13 mouse cellular contexts compared by ENCODE assay signal in genomic region chr6:140768859-140769640, GRCm38 (mm10). TPM values are rescaled to one million over a fixed set of nuclear protein-coding genes. Genes with fewer than 3 reads are reported as not detected.
A peak's percentile ranks its signal among the peaks of the same experiment; 100 is the strongest.
DNase-seq lines count a peak whose midpoint lies in the region; ATAC-seq and TF ChIP-seq lines count a peak whose summit lies in the region.
"Had no signal": no experiment of that assay in that cellular context is flagged by ENCODE, and none has a peak within 500 bp of the region (broad histone marks: within the 10 kb centered on the region; RNA-seq: fewer than 3 reads in every experiment).

No protein-coding gene starts in this region.

- H3K4me3 ChIP-seq in forebrain, embryonic 15.5 days = no peak overlapping the region
- H3K4me3 ChIP-seq in midbrain, embryonic 13.5 days (replicated peaks) = no peak overlapping the region; the same call in 1 of the 2 replicates
- no peak overlapping the region for H3K4me3 ChIP-seq in liver, embryonic 12.5 days
- H3K4me3 ChIP-seq: liver, embryonic 15.5 days had no signal

- no peaks in the 10 kb centered on the region for H3K27me3 ChIP-seq in forebrain, embryonic 15.5 days
- H3K27me3 ChIP-seq in midbrain, embryonic 13.5 days = no peaks in the 10 kb centered on the region
- no peaks in the 10 kb centered on the region for H3K27me3 ChIP-seq in liver, embryonic 12.5 days (replicated peaks)
- H3K27me3 ChIP-seq: liver, embryonic 15.5 days had no signal

- TF ChIP-seq CTCF in brain, embryonic 14.5 days (IDR thresholded peaks at IDR 0.05; ENCODE audit: borderline replicate concordance, extremely low read depth, insufficient read depth, insufficient read length) = no peak

- WGBS in forebrain, embryonic 15.5 days = 34% methylated on average over 21 of the region's 21 CpGs
- WGBS in midbrain, embryonic 13.5 days = 22% methylated on average over 21 of the region's 21 CpGs
- 70% methylated on average over 21 of the region's 21 CpGs for WGBS in liver, embryonic 12.5 days (ENCODE audit: insufficient replicate concordance)

- H3K4me2 ChIP-seq in forebrain, embryonic 15.5 days (replicated peaks) = peak overlapping the region; percentile 11; the same call in 1 of the 2 replicates
- peak overlapping the region; percentile 39 for H3K4me2 ChIP-seq in midbrain, embryonic 13.5 days (replicated peaks)
- H3K4me2 ChIP-seq in liver, embryonic 12.5 days = no peak overlapping the region
- H3K4me2 ChIP-seq: liver, embryonic 15.5 days had no signal

- no peaks in the 10 kb centered on the region for H3K36me3 ChIP-seq in forebrain, embryonic 15.5 days
- H3K36me3 ChIP-seq in midbrain, embryonic 13.5 days = no peaks in the 10 kb centered on the region
- H3K36me3 ChIP-seq in liver, embryonic 12.5 days = no peaks in the 10 kb centered on the region
- H3K36me3 ChIP-seq: liver, embryonic 15.5 days had no signal

- ATAC-seq in forebrain, embryonic 15.5 days (replicated peaks) = peak; percentile 84
- ATAC-seq in midbrain, embryonic 13.5 days = peak; percentile 95
- ATAC-seq in liver, embryonic 12.5 days = no peak
- ATAC-seq in erythroid progenitor cell, adult 5-6 weeks (replicated peaks; ENCODE audit: low FRiP score, poor library complexity, severe bottlenecking) = no peak

- H3K4me1 ChIP-seq in forebrain, embryonic 15.5 days = peaks cover 9% of the 10 kb centered on the region; the same call in 1 of the 2 replicates
- peaks cover 15% of the 10 kb centered on the region for H3K4me1 ChIP-seq in midbrain, embryonic 13.5 days (replicated peaks)
- no peaks in the 10 kb centered on the region for H3K4me1 ChIP-seq in liver, embryonic 12.5 days
- H3K4me1 ChIP-seq: liver, embryonic 15.5 days had no signal

- H3K27ac ChIP-seq in forebrain, embryonic 15.5 days (replicated peaks) = peak overlapping the region; percentile 50
- peak overlapping the region; percentile 70; the same call in 1 of the 2 replicates for H3K27ac ChIP-seq in midbrain, embryonic 13.5 days
- no peak overlapping the region for H3K27ac ChIP-seq in liver, embryonic 12.5 days
- H3K27ac ChIP-seq: liver, embryonic 15.5 days had no signal

- DNase-seq in ES-CJ7 (ENCODE audit: low read depth, low spot score) = peak; percentile 22
- DNase-seq in brain, embryonic 14.5 days (ENCODE audit: low read depth) = peak; percentile 85
- DNase-seq in cerebellum, adult 8-10 months = no peak
- DNase-seq: heart, postnatal 10 days; spleen, adult 18-20 months; thymus, adult 18-20 months had no signal

- TF ChIP-seq POLR2A in brain, embryonic 14.5 days (IDR thresholded peaks at IDR 0.05; ENCODE audit: borderline replicate concordance, extremely low read depth, insufficient read depth, insufficient read length, poor library complexity, severe bottlenecking) = no peak

- no peak overlapping the region for H3K9ac ChIP-seq in forebrain, embryonic 15.5 days (replicated peaks)
- no peak overlapping the region; the same call in 1 of the 2 replicates for H3K9ac ChIP-seq in midbrain, embryonic 13.5 days (replicated peaks)
- H3K9ac ChIP-seq in liver, embryonic 12.5 days = no peak overlapping the region
- H3K9ac ChIP-seq: liver, embryonic 15.5 days had no signal

- H3K9me3 ChIP-seq in forebrain, embryonic 15.5 days = no peaks in the 10 kb centered on the region
- H3K9me3 ChIP-seq in midbrain, embryonic 13.5 days = no peaks in the 10 kb centered on the region
- no peaks in the 10 kb centered on the region for H3K9me3 ChIP-seq in liver, embryonic 12.5 days (replicated peaks)
- H3K9me3 ChIP-seq: liver, embryonic 15.5 days had no signal

RNA-seq across cellular contexts. Expression of gene Gm11077, which starts 40.0 kb away (rescaled TPM):
- polyA plus RNA-seq in brain, embryonic 14.5 days (2012; rRNA removed) = not detected in 2 replicates
- polyA plus RNA-seq in forebrain, embryonic 15.5 days (2015; fragmentation: Nextera tagmentation; extraction: Ambion mirVana) = not detected in 2 replicates
- not detected in 2 replicates for polyA plus RNA-seq in midbrain, embryonic 13.5 days (2015; fragmentation: Nextera tagmentation; extraction: Ambion mirVana)
- not detected in 2 replicates for polyA plus RNA-seq in liver, embryonic 12.5 days (2016; fragmentation: Nextera tagmentation; extraction: Ambion mirVana)
- not detected in 2 replicates for total RNA-seq in erythroid progenitor cell, adult 5-6 weeks (2015; ENCODE audit: low replicate concordance)
- total RNA-seq in erythroid progenitor cell, adult 5-6 weeks (2017; ENCODE audit: low replicate concordance) = not detected in 2 replicates
- total RNA-seq: gastrocnemius, adult 8-10 months; heart, postnatal 10 days; layer of hippocampus, postnatal 10 days had no signal
- polyA plus RNA-seq: liver, embryonic 15.5 days had no signal

Comparison
In these comparisons a context has a peak if more than half of its experiments do, and no peak if none do; other contexts are left out.
1. ATAC-seq: peak in forebrain, embryonic 15.5 days (single experiment) and midbrain, embryonic 13.5 days (single experiment); none in liver, embryonic 12.5 days (single experiment) and erythroid progenitor cell, adult 5-6 weeks (single experiment).